8 mouse cellular contexts compared by ENCODE assay signal in the genomic region with DNA sequence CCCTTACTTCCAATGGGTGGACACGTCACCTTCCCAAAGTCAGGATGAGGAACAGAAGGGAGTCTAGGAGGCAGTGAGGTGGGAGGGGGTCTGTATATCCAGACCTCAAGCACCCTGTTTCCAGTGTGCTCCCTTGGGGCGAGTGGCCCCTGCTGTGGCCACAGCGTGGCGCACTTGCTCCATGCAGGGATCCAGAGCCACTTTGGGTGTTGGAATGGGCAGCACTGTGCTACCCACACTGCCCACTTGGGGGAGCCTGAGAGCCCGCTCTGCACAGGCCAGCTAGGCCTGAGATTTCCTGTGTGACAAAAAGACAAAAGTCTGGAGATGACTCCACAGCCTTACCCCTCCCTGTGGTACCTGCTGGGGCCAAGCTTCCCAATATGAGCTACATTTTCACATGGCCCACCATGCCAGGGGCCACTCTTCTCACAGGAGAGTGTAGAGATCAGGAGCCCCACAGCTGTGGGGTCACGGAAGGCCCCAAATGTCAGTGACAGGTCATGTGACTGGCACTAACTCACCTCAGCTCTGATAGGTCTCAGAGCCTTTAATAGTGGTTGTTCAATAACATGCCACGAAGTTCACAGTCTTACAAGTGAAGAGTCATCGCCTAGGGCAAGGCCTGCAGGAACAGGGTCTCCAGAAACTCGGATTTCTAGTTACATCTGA. TPM values are rescaled to one million over a fixed set of nuclear protein-coding genes. Genes with fewer than 3 reads are reported as not detected.
DNase-seq lines count a peak whose midpoint lies in the region; ATAC-seq lines count a peak whose summit lies in the region.

No protein-coding gene starts in this region.

- no peaks in the 10 kb centered on the region for H3K27me3 ChIP-seq in hindbrain, embryonic 16.5 days (replicated peaks; ENCODE audit: control insufficient read depth, insufficient read depth, low read length)

- no peaks in the 10 kb centered on the region for H3K9me3 ChIP-seq in hindbrain, embryonic 16.5 days (ENCODE audit: control insufficient read depth, low read length)

- H3K4me1 ChIP-seq in hindbrain, embryonic 16.5 days (ENCODE audit: control insufficient read depth, insufficient read depth, low read depth, low read length), result no peaks in the 10 kb centered on the region

- no peak overlapping the region for H3K27ac ChIP-seq in hindbrain, embryonic 16.5 days (ENCODE audit: low read depth, low read length)

- no peak overlapping the region for H3K9ac ChIP-seq in hindbrain, embryonic 16.5 days (ENCODE audit: low read depth, low read length)

- DNase-seq in R1 (ENCODE audit: low read depth, low spot score), result peak; percentile 81
- peak; percentile 92 to 96 for DNase-seq in cerebellum, postnatal 25 days
- peak; percentile 91 to 96 for DNase-seq in frontal cortex, postnatal 36 days (ENCODE audit: low spot score in 2 of 2)
- DNase-seq in left cerebral cortex, adult 11 months (ENCODE audit: low spot score), result peak; percentile 85
- DNase-seq in lung, postnatal 36 days, result peak; percentile 94
- DNase-seq in retina, postnatal 7 days (ENCODE audit: low read depth, low spot score), result peak; percentile 85
- DNase-seq in urinary bladder, adult 18-20 months (ENCODE audit: low spot score in 2 of 2), result peak; percentile 77 to 90

- WGBS in hindbrain, embryonic 16.5 days, result 33% methylated on average over 9 of the region's 9 CpGs

- ATAC-seq in hindbrain, embryonic 16.5 days, result peak; percentile 85

- no peak overlapping the region for H3K4me3 ChIP-seq in hindbrain, embryonic 16.5 days (ENCODE audit: low read length)

- H3K4me2 ChIP-seq in hindbrain, embryonic 16.5 days (ENCODE audit: low read length), result no peak overlapping the region

- H3K36me3 ChIP-seq in hindbrain, embryonic 16.5 days (ENCODE audit: control insufficient read depth, insufficient read depth, low read length), result no peaks in the 10 kb centered on the region

RNA-seq across cellular contexts. Expression of a gene that starts 20.1 kb away (rescaled TPM):
- polyA plus RNA-seq in hindbrain, embryonic 16.5 days (2015; fragmentation: Nextera tagmentation; extraction: Ambion mirVana), result 21.9 and 25.1 TPM in 2 replicates

RNA-seq across cellular contexts. Expression of a gene that starts 27.5 kb away (rescaled TPM):
- 705 and 838 TPM in 2 replicates for polyA plus RNA-seq in hindbrain, embryonic 16.5 days (2015; fragmentation: Nextera tagmentation; extraction: Ambion mirVana)

RNA-seq across cellular contexts. Expression of a gene that starts 30.1 kb away (rescaled TPM):
- polyA plus RNA-seq in hindbrain, embryonic 16.5 days (2015; fragmentation: Nextera tagmentation; extraction: Ambion mirVana), result not detected in 2 replicates

RNA-seq across cellular contexts. Expression of a gene that starts 37.1 kb away (rescaled TPM):
- polyA plus RNA-seq in hindbrain, embryonic 16.5 days (2015; fragmentation: Nextera tagmentation; extraction: Ambion mirVana), result 0.18 and 0.47 TPM in 2 replicates
